Mouse (Mus musculus) heart, embryonic 14.5 days (tissue): Measurements from ENCODE around the gene Cntfr. TPM values are rescaled to one million over a fixed set of nuclear protein-coding genes. Genes with fewer than 3 reads are reported as not detected.

Source experiments
- ATAC-seq: fragments of 200-750 bp; cut with Nextera tagmentation; 2 replicates; pipeline ENCODE4 v1.8.0; 2017; ENCODE audit warnings: low read depth, moderate TSS enrichment; ENCODE audit not compliant: insufficient number of reproducible peaks, insufficient read depth, low FRiP score
- H3K27ac ChIP-seq, 2 experiments: fragments of 200-500 bp in 1 of 2; fragments of 300-500 bp in 1 of 2; sonication (generic) in 1 of 2; replicated peaks in 1 of 2; 2 replicates each; pipeline ENCODE4 v1.5.1; 2012 to 2014; ENCODE audit warnings: low read depth in 2 of 2, low read length in 2 of 2, control low read depth in 1 of 2, mild to moderate bottlenecking in 1 of 2, mixed read lengths in 1 of 2; ENCODE audit not compliant: control insufficient read depth in 1 of 2, insufficient read depth in 1 of 2
- H3K27me3 ChIP-seq: fragments of 300-500 bp; sonication (generic); 2 replicates; pipeline ENCODE4 v1.6.1; 2014; ENCODE audit warnings: mild to moderate bottlenecking, low read length, control low read depth; ENCODE audit not compliant: control insufficient read depth, insufficient read depth
- H3K36me3 ChIP-seq: fragments of 300-500 bp; sonication (generic); 2 replicates; pipeline ENCODE4 v1.6.1; 2014; ENCODE audit warnings: mild to moderate bottlenecking, control low read depth, low read length, mixed read lengths; ENCODE audit not compliant: control insufficient read depth, insufficient read depth
- H3K4me1 ChIP-seq, 2 experiments: fragments of 200-500 bp in 1 of 2; fragments of 300-500 bp in 1 of 2; sonication (generic) in 1 of 2; 2 replicates each; pipeline ENCODE4 v1.6.1; 2012 to 2014; ENCODE audit warnings: low read length in 2 of 2, control low read depth in 1 of 2, mixed read lengths in 1 of 2; ENCODE audit not compliant: control insufficient read depth in 2 of 2, insufficient read depth in 2 of 2
- H3K4me2 ChIP-seq: fragments of 300-500 bp; sonication (generic); 2 replicates; pipeline ENCODE4 v1.6.1; 2014; ENCODE audit warnings: mild to moderate bottlenecking, low read length
- H3K4me3 ChIP-seq, 2 experiments: fragments of 200-500 bp in 1 of 2; fragments of 300-500 bp in 1 of 2; sonication (generic) in 1 of 2; 2 replicates each; pipeline ENCODE4 v1.5.1; 2012 to 2014; ENCODE audit warnings: low read length in 2 of 2, mild to moderate bottlenecking in 2 of 2, control low read depth in 1 of 2, low read depth in 1 of 2, moderate library complexity in 1 of 2; ENCODE audit not compliant: control insufficient read depth in 1 of 2, insufficient read depth in 1 of 2
- H3K9ac ChIP-seq: fragments of 300-500 bp; sonication (generic); 2 replicates; pipeline ENCODE4 v1.6.1; 2014; ENCODE audit warnings: mild to moderate bottlenecking, low read length
- H3K9me3 ChIP-seq: fragments of 300-500 bp; sonication (generic); 2 replicates; pipeline ENCODE4 v1.6.1; 2016; ENCODE audit warnings: low read length, control low read depth; ENCODE audit not compliant: control insufficient read depth
- WGBS: fragments of 180-500 bp; shearing (Covaris S2); extraction: QIAGEN DNeasy Blood & Tissue Kit; methylation state at CpG from one replicate; pipeline ENCODE4 v1.1.7; 2014; 5-methylcytosine and 5-hydroxymethylcytosine counted together
- polyA plus RNA-seq: library from polyadenylated mRNA; unstranded; fragments of >200 nt; fragmentation: Nextera tagmentation; extraction: Ambion mirVana; gene quantifications from 2 replicates; pipeline ENCODE4 v1.2.1, GENCODE M21; 2014

Gene Cntfr
- polyA plus RNA-seq, 1 experiment from 2014 or later, result 2.8 TPM

- no peak for ATAC-seq
- Histone ChIP-seq H3K27ac (no peak overlapping the region), H3K36me3 (no peaks in the 10 kb centered on the region), H3K9ac (no peak overlapping the region), H3K27me3 (no peaks in the 10 kb centered on the region), H3K4me2 (no peak overlapping the region), H3K4me1 (peaks cover under 1 to 3% of the 10 kb centered on the region in 2 experiments; a peak in 3 of 4 replicates), H3K9me3 (no peaks in the 10 kb centered on the region), H3K4me3 (no peak overlapping the region)
- WGBS, result 19% methylated on average over 5 of the region's 5 CpGs
These were observed 51.4 kb downstream of the Cntfr start for GRCm38 (mm10) chr4:41645488-41645887.

GRCm38 (mm10) chr4:41641199-41641822, 55.6 kb downstream of the Cntfr start:
- Histone ChIP-seq H3K4me2 (no peak overlapping the region), H3K4me3 (no peak overlapping the region), H3K36me3 (no peaks in the 10 kb centered on the region), H3K9me3 (no peaks in the 10 kb centered on the region), H3K27ac (no peak overlapping the region), H3K9ac (no peak overlapping the region), H3K4me1 (peaks cover 3 to 11% of the 10 kb centered on the region in 2 experiments), H3K27me3 (peaks cover 14% of the 10 kb centered on the region)
- ATAC-seq, result no peak
- 87% methylated on average over 6 of the region's 6 CpGs for whole genome bisulfite sequencing

GRCm38 (mm10) chr4:41639913-41640507, 56.9 kb downstream of the Cntfr start, which contains the start of gene Enho:
Enho (minus strand) TSS chr4:41640324.
- Histone ChIP-seq H3K36me3 (no peaks in the 10 kb centered on the region), H3K4me2 (peak within 1 kb of the TSS; percentile 91), H3K4me3 (peak within 1 kb of the TSS; percentile 53 to 58), H3K9ac (peak within 1 kb of the TSS; percentile 79), H3K9me3 (no peaks in the 10 kb centered on the region), H3K4me1 (peaks cover 10 to 17% of the 10 kb centered on the region in 2 experiments), H3K27ac (peak within 1 kb of the TSS in 1 of 2 experiments; percentile 54; a peak in 2 of 4 replicates), H3K27me3 (peaks cover 14% of the 10 kb centered on the region)
- under 1% methylated on average over 70 of the region's 74 CpGs for WGBS
- peak; percentile 87 for ATAC-seq

- H3K9me3 ChIP-seq, result no peaks in the 10 kb centered on the region
- no peaks in the 10 kb centered on the region for H3K36me3 ChIP-seq
- WGBS, result 22% methylated on average over 10 of the region's 10 CpGs
- peak overlapping the region; percentile 79 for H3K9ac ChIP-seq
- peaks cover 14% of the 10 kb centered on the region for H3K27me3 ChIP-seq
- peak overlapping the region; percentile 53 to 58 for H3K4me3 ChIP-seq
- H3K4me2 ChIP-seq, result peak overlapping the region; percentile 91
- no peak for ATAC-seq
- H3K27ac ChIP-seq, result no peak overlapping the region
- H3K4me1 ChIP-seq, result peaks cover 10 to 17% of the 10 kb centered on the region in 2 experiments
These were observed 57.6 kb downstream of the Cntfr start for GRCm38 (mm10) chr4:41639214-41639841.

- Histone ChIP-seq H3K9ac (no peak overlapping the region), H3K4me2 (0 out of 2 replicates have a peak overlapping the region, but pooled peaks have one; percentile 91)
- 85% methylated on average over 6 of the region's 6 CpGs for WGBS
These were observed 58.1 kb downstream of the Cntfr start for GRCm38 (mm10) chr4:41638828-41639213.

GRCm38 (mm10) chr4:41638186-41638731, 58.6 kb downstream of the Cntfr start:
- Histone ChIP-seq H3K4me2 (no peak overlapping the region), H3K4me3 (no peak overlapping the region), H3K27me3 (peaks cover 14% of the 10 kb centered on the region), H3K4me1 (peaks cover 10 to 17% of the 10 kb centered on the region in 2 experiments), H3K36me3 (no peaks in the 10 kb centered on the region), H3K9me3 (no peaks in the 10 kb centered on the region), H3K9ac (no peak overlapping the region), H3K27ac (no peak overlapping the region)
- 92% methylated on average over 10 of the region's 10 CpGs for WGBS
- no peak for ATAC-seq

More at GRCm38 (mm10) chr4:41638828-41639213, 58.1 kb downstream of the Cntfr start:
- peaks cover 14% of the 10 kb centered on the region for H3K27me3 ChIP-seq
- ATAC-seq, result no peak
- no peaks in the 10 kb centered on the region for H3K9me3 ChIP-seq
- H3K36me3 ChIP-seq, result no peaks in the 10 kb centered on the region
- no peak overlapping the region for H3K27ac ChIP-seq
- H3K4me1 ChIP-seq, result peaks cover 10 to 17% of the 10 kb centered on the region in 2 experiments
- no peak overlapping the region for H3K4me3 ChIP-seq

GRCm38 (mm10) chr4:41636882-41637635, 59.8 kb downstream of the Cntfr start:
- peaks cover 15 to 20% of the 10 kb centered on the region in 2 experiments for H3K4me1 ChIP-seq
- ATAC-seq, result no peak
- no peaks in the 10 kb centered on the region for H3K36me3 ChIP-seq
- no peak overlapping the region for H3K9ac ChIP-seq
- peaks cover 14% of the 10 kb centered on the region for H3K27me3 ChIP-seq
- no peak overlapping the region for H3K27ac ChIP-seq
- no peaks in the 10 kb centered on the region for H3K9me3 ChIP-seq
- whole genome bisulfite sequencing, result 71% methylated on average over 10 of the region's 10 CpGs
- H3K4me3 ChIP-seq, result no peak overlapping the region
- no peak overlapping the region for H3K4me2 ChIP-seq
